Mouse (Mus musculus): ENCODE results near the gene Zfp985.

DNA sequence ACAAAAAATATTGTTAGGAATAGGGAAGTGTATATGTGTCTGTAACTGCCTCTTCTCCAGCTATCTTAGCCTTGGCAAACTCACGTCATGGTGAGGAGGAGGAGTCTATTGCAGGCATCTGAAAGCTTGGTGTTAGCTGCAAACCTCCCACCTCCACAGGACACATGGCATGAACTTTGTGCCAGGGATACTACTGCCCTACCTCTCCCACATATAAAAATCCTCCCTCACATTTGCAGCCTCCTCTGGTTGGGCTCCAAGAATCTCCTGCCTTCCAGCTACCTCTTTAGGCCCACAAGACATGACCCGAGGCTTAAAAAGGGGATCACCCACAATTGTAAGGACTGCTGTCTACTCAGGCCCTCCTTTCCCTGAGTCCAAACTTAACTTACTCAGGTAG is 15.4 kb upstream of the Zfp985 start:
- TF ChIP-seq CTCF (IDR thresholded peaks at IDR 0.05; ENCODE audit: borderline replicate concordance, insufficient read depth, low read length) (no peak), POLR2A (IDR thresholded peaks at IDR 0.05; ENCODE audit: low read depth, low read length) (no peak)
